Mouse (Mus musculus): ENCODE results near the gene Mocs2. TPM values are rescaled to one million over a fixed set of nuclear protein-coding genes. Genes with fewer than 3 reads are reported as not detected.

The Mocs2 gene
- not detected in 2 replicates for polyA plus RNA-seq (2012; ENCODE audit: insufficient read depth, insufficient read length, low replicate concordance, missing spikeins)

- WGBS = 1% methylated on average over 39 of the region's 39 CpGs
- no peak within 1 kb of the TSS for H3K27ac ChIP-seq (ENCODE audit: insufficient read depth, low read depth, low read length)
- H3K4me1 ChIP-seq (ENCODE audit: control insufficient read depth, insufficient read depth, low read length) = peaks cover 8% of the 10 kb centered on the region
- H3K4me3 ChIP-seq (ENCODE audit: insufficient read depth, low read depth, low read length) = peak within 1 kb of the TSS; percentile 80
- TF ChIP-seq CTCF (IDR thresholded peaks at IDR 0.05; ENCODE audit: insufficient read depth, low read depth, low read length) (no peak), POLR2A (IDR thresholded peaks at IDR 0.05; ENCODE audit: insufficient read depth, low read depth, low read length) (peak; percentile 67)
Observed at GRCm38 (mm10) chr13:114817751-114818360, at the start of gene Mocs2. TSS of gene Mocs2 (plus strand) at chr13:114818236.

- no peak overlapping the region for H3K4me3 ChIP-seq (ENCODE audit: insufficient read depth, low read depth, low read length)
- 92% methylated on average over 1 of the region's 1 CpGs for WGBS
- TF ChIP-seq CTCF (IDR thresholded peaks at IDR 0.05; ENCODE audit: insufficient read depth, low read depth, low read length) = no peak
- TF ChIP-seq POLR2A (IDR thresholded peaks at IDR 0.05; ENCODE audit: insufficient read depth, low read depth, low read length) = no peak
Observed at GRCm38 (mm10) chr13:114791511-114791910, 26.5 kb upstream of the Mocs2 start.

GRCm38 (mm10) chr13:114793250-114794030 is 24.6 kb upstream of the Mocs2 start:
- TF ChIP-seq POLR2A (IDR thresholded peaks at IDR 0.05; ENCODE audit: insufficient read depth, low read depth, low read length) = no peak
- no peak for TF ChIP-seq CTCF (IDR thresholded peaks at IDR 0.05; ENCODE audit: insufficient read depth, low read depth, low read length)

More at GRCm38 (mm10) chr13:114791511-114791910, 26.5 kb upstream of the Mocs2 start:
- Histone ChIP-seq H3K4me1 (ENCODE audit: control insufficient read depth, insufficient read depth, low read length) (no peaks in the 10 kb centered on the region), H3K27ac (ENCODE audit: insufficient read depth, low read depth, low read length) (no peak overlapping the region)

GRCm38 (mm10) chr13:114801857-114802256 is 16.2 kb upstream of the Mocs2 start:
- TF ChIP-seq POLR2A (IDR thresholded peaks at IDR 0.05; ENCODE audit: insufficient read depth, low read depth, low read length) = no peak
- no peak for TF ChIP-seq CTCF (IDR thresholded peaks at IDR 0.05; ENCODE audit: insufficient read depth, low read depth, low read length)
- Histone ChIP-seq H3K27ac (ENCODE audit: insufficient read depth, low read depth, low read length) (no peak overlapping the region), H3K4me3 (ENCODE audit: insufficient read depth, low read depth, low read length) (no peak overlapping the region), H3K4me1 (ENCODE audit: control insufficient read depth, insufficient read depth, low read length) (no peaks in the 10 kb centered on the region)
- 55% methylated on average over 3 of the region's 3 CpGs for WGBS

More at GRCm38 (mm10) chr13:114793250-114794030, 24.6 kb upstream of the Mocs2 start:
- H3K27ac ChIP-seq (ENCODE audit: insufficient read depth, low read depth, low read length) = no peak overlapping the region
- H3K4me3 ChIP-seq (ENCODE audit: insufficient read depth, low read depth, low read length) = no peak overlapping the region
- 35% methylated on average over 6 of the region's 6 CpGs for WGBS
- no peaks in the 10 kb centered on the region for H3K4me1 ChIP-seq (ENCODE audit: control insufficient read depth, insufficient read depth, low read length)

GRCm38 (mm10) chr13:114802971-114803370 is 15.1 kb upstream of the Mocs2 start:
- TF ChIP-seq POLR2A (IDR thresholded peaks at IDR 0.05; ENCODE audit: insufficient read depth, low read depth, low read length) (no peak), CTCF (IDR thresholded peaks at IDR 0.05; ENCODE audit: insufficient read depth, low read depth, low read length) (no peak)
- Histone ChIP-seq H3K4me3 (ENCODE audit: insufficient read depth, low read depth, low read length) (no peak overlapping the region), H3K27ac (ENCODE audit: insufficient read depth, low read depth, low read length) (no peak overlapping the region), H3K4me1 (ENCODE audit: control insufficient read depth, insufficient read depth, low read length) (no peaks in the 10 kb centered on the region)
- WGBS = 90% methylated on average over 2 of the region's 2 CpGs

GRCm38 (mm10) chr13:114809624-114810210 is 8.3 kb upstream of the Mocs2 start:
- Histone ChIP-seq H3K4me1 (ENCODE audit: control insufficient read depth, insufficient read depth, low read length) (no peaks in the 10 kb centered on the region), H3K4me3 (ENCODE audit: insufficient read depth, low read depth, low read length) (no peak overlapping the region), H3K27ac (ENCODE audit: insufficient read depth, low read depth, low read length) (no peak overlapping the region)
- 82% methylated on average over 5 of the region's 5 CpGs for WGBS
- TF ChIP-seq POLR2A (IDR thresholded peaks at IDR 0.05; ENCODE audit: insufficient read depth, low read depth, low read length) (no peak), CTCF (IDR thresholded peaks at IDR 0.05; ENCODE audit: insufficient read depth, low read depth, low read length) (no peak)

- TF ChIP-seq CTCF (IDR thresholded peaks at IDR 0.05; ENCODE audit: insufficient read depth, low read depth, low read length) = no peak
- TF ChIP-seq POLR2A (IDR thresholded peaks at IDR 0.05; ENCODE audit: insufficient read depth, low read depth, low read length) = no peak
- WGBS = 13% methylated on average over 9 of the region's 9 CpGs
Observed at GRCm38 (mm10) chr13:114818513-114818912, 477 bp downstream of the Mocs2 start.

GRCm38 (mm10) chr13:114822871-114823270 is 4.8 kb downstream of the Mocs2 start:
- peaks cover 5% of the 10 kb centered on the region; the same call in 1 of the 2 replicates for H3K4me1 ChIP-seq (ENCODE audit: control insufficient read depth, insufficient read depth, low read length)
- H3K4me3 ChIP-seq (ENCODE audit: insufficient read depth, low read depth, low read length) = no peak overlapping the region
- 100% methylated on average over 2 of the region's 2 CpGs for WGBS
- H3K27ac ChIP-seq (ENCODE audit: insufficient read depth, low read depth, low read length) = no peak overlapping the region
- no peak for TF ChIP-seq CTCF (IDR thresholded peaks at IDR 0.05; ENCODE audit: insufficient read depth, low read depth, low read length)
- TF ChIP-seq POLR2A (IDR thresholded peaks at IDR 0.05; ENCODE audit: insufficient read depth, low read depth, low read length) = no peak

More at GRCm38 (mm10) chr13:114818513-114818912, 477 bp downstream of the Mocs2 start:
- Histone ChIP-seq H3K27ac (ENCODE audit: insufficient read depth, low read depth, low read length) (no peak overlapping the region), H3K4me3 (ENCODE audit: insufficient read depth, low read depth, low read length) (peak overlapping the region; percentile 80), H3K4me1 (ENCODE audit: control insufficient read depth, insufficient read depth, low read length) (peaks cover 8% of the 10 kb centered on the region)

Data from olfactory bulb, adult 2 months (tissue).